Mouse (Mus musculus): ENCODE results near the gene Coa4.
A peak's percentile ranks its signal among the peaks of the same experiment; 100 is the strongest.

Gene Coa4

GRCm38 (mm10) chr7:100536804-100537518 is at the start of gene Coa4:
TSS of gene Coa4 (plus strand) at chr7:100537071.
- peak; percentile 51 to 60 for DNase-seq (ENCODE audit: low read depth in 1 of 2, low spot score in 2 of 2)

- no peak for DNase-seq (ENCODE audit: low read depth in 1 of 2, low spot score in 2 of 2)
Measured at GRCm38 (mm10) chr7:100487301-100487700, 49.6 kb upstream of the Coa4 start.

GRCm38 (mm10) chr7:100488474-100489048 is 48.3 kb upstream of the Coa4 start:
- no peak for DNase-seq (ENCODE audit: low read depth in 1 of 2, low spot score in 2 of 2)

GRCm38 (mm10) chr7:100492391-100493116 is 44.3 kb upstream of the Coa4 start:
- no peak for DNase-seq (ENCODE audit: low read depth in 1 of 2, low spot score in 2 of 2)

GRCm38 (mm10) chr7:100493117-100493483 is 43.8 kb upstream of the Coa4 start, which contains the start of gene Ucp2:
TSS of gene Ucp2 (plus strand) at chr7:100493337.
- DNase-seq (ENCODE audit: low read depth in 1 of 2, low spot score in 2 of 2), result peak; percentile 85 to 93

GRCm38 (mm10) chr7:100493484-100494414 is 43.1 kb upstream of the Coa4 start:
- no peak for DNase-seq (ENCODE audit: low read depth in 1 of 2, low spot score in 2 of 2)

GRCm38 (mm10) chr7:100494415-100494831 is 42.4 kb upstream of the Coa4 start:
- DNase-seq (ENCODE audit: low read depth in 1 of 2, low spot score in 2 of 2), result no peak

GRCm38 (mm10) chr7:100495042-100495441 is 41.8 kb upstream of the Coa4 start:
- DNase-seq (ENCODE audit: low read depth in 1 of 2, low spot score in 2 of 2), result no peak

GRCm38 (mm10) chr7:100495581-100496251 is 41.2 kb upstream of the Coa4 start:
- DNase-seq (ENCODE audit: low read depth in 1 of 2, low spot score in 2 of 2), result peak; percentile 83 to 84

- DNase-seq (ENCODE audit: low read depth in 1 of 2, low spot score in 2 of 2), result no peak
Measured at GRCm38 (mm10) chr7:100496371-100496770, 40.5 kb upstream of the Coa4 start.

GRCm38 (mm10) chr7:100496791-100497190 is 40.1 kb upstream of the Coa4 start:
- DNase-seq (ENCODE audit: low read depth in 1 of 2, low spot score in 2 of 2), result no peak

- no peak for DNase-seq (ENCODE audit: low read depth in 1 of 2, low spot score in 2 of 2)
Measured at GRCm38 (mm10) chr7:100497402-100497801, 39.5 kb upstream of the Coa4 start.

- DNase-seq (ENCODE audit: low read depth in 1 of 2, low spot score in 2 of 2), result no peak
Measured at GRCm38 (mm10) chr7:100497982-100498381, 38.9 kb upstream of the Coa4 start.

- no peak for DNase-seq (ENCODE audit: low read depth in 1 of 2, low spot score in 2 of 2)
Measured at GRCm38 (mm10) chr7:100499465-100499864, 37.4 kb upstream of the Coa4 start.

- DNase-seq (ENCODE audit: low read depth in 1 of 2, low spot score in 2 of 2), result no peak
Measured at GRCm38 (mm10) chr7:100500276-100500977, 36.4 kb upstream of the Coa4 start.

GRCm38 (mm10) chr7:100501027-100501843 is 35.6 kb upstream of the Coa4 start:
- no peak for DNase-seq (ENCODE audit: low read depth in 1 of 2, low spot score in 2 of 2)

GRCm38 (mm10) chr7:100501844-100502373 is 35.0 kb upstream of the Coa4 start:
- no peak for DNase-seq (ENCODE audit: low read depth in 1 of 2, low spot score in 2 of 2)

- no peak for DNase-seq (ENCODE audit: low read depth in 1 of 2, low spot score in 2 of 2)
Measured at GRCm38 (mm10) chr7:100502374-100502922, 34.4 kb upstream of the Coa4 start.
